Mouse (Mus musculus) midbrain, embryonic 14.5 days (tissue): ENCODE data around the gene Fbxo30. TPM values are rescaled to one million over a fixed set of nuclear protein-coding genes. Genes with fewer than 3 reads are reported as not detected.
"Not testable (repeated sequence)": the region's sequence is repeated elsewhere in the genome, so short reads cannot be mapped to it uniquely, and the experiment has no call there.

Experiments
- ATAC-seq: fragments of 200-750 bp; cut with Nextera tagmentation; 2 replicates; pipeline ENCODE4 v1.8.0; 2017; ENCODE audit warnings: moderate number of reproducible peaks, moderate library complexity; ENCODE audit not compliant: low FRiP score, low TSS enrichment
- DNase-seq: peaks from one replicate; pipeline ENCODE4 v3.0.0-alpha.2; 2015
- H3K27ac ChIP-seq: fragments of 300-500 bp; sonication (generic); replicated peaks from 2 replicates; pipeline ENCODE4 v1.5.1; 2014; ENCODE audit warnings: mild to moderate bottlenecking, low read depth, low read length, moderate library complexity
- H3K27me3 ChIP-seq: fragments of 300-500 bp; sonication (generic); 2 replicates; pipeline ENCODE4 v1.6.1; 2014; ENCODE audit warnings: low read length, control low read depth, mixed read lengths; ENCODE audit not compliant: control insufficient read depth, insufficient read depth
- H3K36me3 ChIP-seq: fragments of 300-500 bp; sonication (generic); 2 replicates; pipeline ENCODE4 v1.6.1; 2014; ENCODE audit warnings: low read length, control low read depth; ENCODE audit not compliant: control insufficient read depth, insufficient read depth
- H3K4me1 ChIP-seq: fragments of 300-500 bp; sonication (generic); 2 replicates; pipeline ENCODE4 v1.6.1; 2014; ENCODE audit warnings: mild to moderate bottlenecking, antibody characterized with exemption, low read length, control low read depth; ENCODE audit not compliant: control insufficient read depth, insufficient read depth
- H3K4me2 ChIP-seq: fragments of 300-500 bp; sonication (generic); 2 replicates; pipeline ENCODE4 v1.6.1; 2014; ENCODE audit warnings: mild to moderate bottlenecking, low read length, moderate library complexity
- H3K4me3 ChIP-seq: fragments of 300-500 bp; sonication (generic); replicated peaks from 2 replicates; pipeline ENCODE4 v1.5.1; 2014; ENCODE audit warnings: low read depth, low read length
- H3K9ac ChIP-seq: fragments of 300-500 bp; sonication (generic); replicated peaks from 2 replicates; pipeline ENCODE4 v1.6.1; 2014; ENCODE audit warnings: mild to moderate bottlenecking, low read length, moderate library complexity
- H3K9me3 ChIP-seq: fragments of 300-500 bp; sonication (generic); 2 replicates; pipeline ENCODE4 v1.6.1; 2016; ENCODE audit warnings: low read length, control low read depth, mixed read lengths; ENCODE audit not compliant: control insufficient read depth
- WGBS: fragments of 180-500 bp; shearing (Covaris S2); extraction: QIAGEN DNeasy Blood & Tissue Kit; methylation state at CpG from one replicate; pipeline ENCODE4 v1.1.7; 2014; 5-methylcytosine and 5-hydroxymethylcytosine counted together
- polyA plus RNA-seq: library from polyadenylated mRNA; unstranded; fragments of >200 nt; fragmentation: Nextera tagmentation; extraction: Ambion mirVana; gene quantifications from 2 replicates; pipeline ENCODE4 v1.2.1, GENCODE M21; 2014

The Fbxo30 gene
- polyA plus RNA-seq, 1 experiment from 2014 or later: 21.3 TPM

- DNase-seq (no peak), ATAC-seq (no peak)
- Histone ChIP-seq H3K27me3 (no peaks in the 10 kb centered on the region), H3K9ac (no peak overlapping the region), H3K27ac (no peak overlapping the region), H3K36me3 (no peaks in the 10 kb centered on the region), H3K4me3 (no peak overlapping the region), H3K9me3 (no peaks in the 10 kb centered on the region), H3K4me2 (no peak overlapping the region), H3K4me1 (no peaks in the 10 kb centered on the region)
- WGBS: 97% methylated on average over 1 of the region's 1 CpGs
Measured at GRCm38 (mm10) chr10:11309866-11310265, 28.7 kb downstream of the Fbxo30 start.

- H3K9me3 ChIP-seq: no peaks in the 10 kb centered on the region
- H3K9ac ChIP-seq: no peak overlapping the region
- H3K4me1 ChIP-seq: no peaks in the 10 kb centered on the region
- no peaks in the 10 kb centered on the region for H3K27me3 ChIP-seq
- no peak overlapping the region for H3K4me3 ChIP-seq
- no peak for ATAC-seq
- H3K27ac ChIP-seq: no peak overlapping the region
- no peak for DNase-seq
- H3K4me2 ChIP-seq: no peak overlapping the region
- H3K36me3 ChIP-seq: no peaks in the 10 kb centered on the region
Measured at GRCm38 (mm10) chr10:11310481-11310880, 29.4 kb downstream of the Fbxo30 start.

GRCm38 (mm10) chr10:11317856-11318454 lies 36.8 kb downstream of the Fbxo30 start:
- DNase-seq: peak; percentile 42
- not testable (repeated sequence) for H3K4me3 ChIP-seq, H3K4me2 ChIP-seq, H3K9ac ChIP-seq, H3K9me3 ChIP-seq, ATAC-seq, H3K27me3 ChIP-seq, H3K4me1 ChIP-seq, H3K36me3 ChIP-seq, H3K27ac ChIP-seq

- WGBS: 79% methylated on average over 1 of the region's 1 CpGs
- ATAC-seq (no peak), DNase-seq (no peak)
- no peak overlapping the region for H3K4me2 ChIP-seq
- no peak overlapping the region for H3K9ac ChIP-seq
- H3K9me3 ChIP-seq: no peaks in the 10 kb centered on the region
- H3K27me3 ChIP-seq: no peaks in the 10 kb centered on the region
- no peaks in the 10 kb centered on the region for H3K36me3 ChIP-seq
- H3K4me3 ChIP-seq: no peak overlapping the region
- no peak overlapping the region for H3K27ac ChIP-seq
- no peaks in the 10 kb centered on the region for H3K4me1 ChIP-seq
Measured at GRCm38 (mm10) chr10:11319446-11319970, 38.4 kb downstream of the Fbxo30 start.

- Histone ChIP-seq H3K4me3 (no peak overlapping the region), H3K9me3 (no peaks in the 10 kb centered on the region), H3K4me1 (no peaks in the 10 kb centered on the region), H3K9ac (no peak overlapping the region), H3K36me3 (no peaks in the 10 kb centered on the region), H3K27me3 (no peaks in the 10 kb centered on the region), H3K27ac (no peak overlapping the region), H3K4me2 (no peak overlapping the region)
- DNase-seq (no peak), ATAC-seq (no peak)
- WGBS: 93% methylated on average over 7 of the region's 7 CpGs
Measured at GRCm38 (mm10) chr10:11322316-11322715, 41.2 kb downstream of the Fbxo30 start.

- no peaks in the 10 kb centered on the region for H3K4me1 ChIP-seq
- no peak overlapping the region for H3K27ac ChIP-seq
- H3K36me3 ChIP-seq: no peaks in the 10 kb centered on the region
- WGBS: 80% methylated on average over 4 of the region's 4 CpGs
- no peak overlapping the region for H3K4me3 ChIP-seq
- H3K27me3 ChIP-seq: no peaks in the 10 kb centered on the region
- no peak overlapping the region for H3K9ac ChIP-seq
- no peaks in the 10 kb centered on the region for H3K9me3 ChIP-seq
- ATAC-seq (no peak), DNase-seq (no peak)
- no peak overlapping the region for H3K4me2 ChIP-seq
Measured at GRCm38 (mm10) chr10:11323202-11323898, 42.2 kb downstream of the Fbxo30 start.

GRCm38 (mm10) chr10:11326526-11326925 lies 45.4 kb downstream of the Fbxo30 start:
- DNase-seq (no peak), ATAC-seq (no peak)
- H3K9me3 ChIP-seq: no peaks in the 10 kb centered on the region
- no peak overlapping the region for H3K4me2 ChIP-seq
- no peaks in the 10 kb centered on the region for H3K36me3 ChIP-seq
- H3K4me3 ChIP-seq: no peak overlapping the region
- H3K27ac ChIP-seq: no peak overlapping the region
- 89% methylated on average over 3 of the region's 3 CpGs for WGBS
- H3K9ac ChIP-seq: no peak overlapping the region
- no peaks in the 10 kb centered on the region for H3K27me3 ChIP-seq
- no peaks in the 10 kb centered on the region for H3K4me1 ChIP-seq

- Histone ChIP-seq H3K4me3 (peak within 1 kb of the TSS; percentile 69), H3K36me3 (no peaks in the 10 kb centered on the region), H3K27ac (peak within 1 kb of the TSS; percentile 98), H3K4me1 (no peaks in the 10 kb centered on the region), H3K9me3 (no peaks in the 10 kb centered on the region), H3K27me3 (no peaks in the 10 kb centered on the region), H3K9ac (peak within 1 kb of the TSS; percentile 92), H3K4me2 (peak within 1 kb of the TSS; percentile 71)
- ATAC-seq (peak; percentile 94), DNase-seq (peak; percentile 89)
- WGBS: under 1% methylated on average over 104 of the region's 106 CpGs
Measured at GRCm38 (mm10) chr10:11343205-11344141, 62.3 kb downstream of the Fbxo30 start, which contains the start of gene Epm2a. Epm2a (plus strand) TSS chr10:11343404.
